Mouse (Mus musculus): ENCODE data around the gene Hist1h4m.
A peak's percentile ranks its signal among the peaks of the same experiment; 100 is the strongest.
"Not testable (repeated sequence)": the region's sequence is repeated elsewhere in the genome, so short reads cannot be mapped to it uniquely, and the experiment has no call there.

Hist1h4m gene

DNA sequence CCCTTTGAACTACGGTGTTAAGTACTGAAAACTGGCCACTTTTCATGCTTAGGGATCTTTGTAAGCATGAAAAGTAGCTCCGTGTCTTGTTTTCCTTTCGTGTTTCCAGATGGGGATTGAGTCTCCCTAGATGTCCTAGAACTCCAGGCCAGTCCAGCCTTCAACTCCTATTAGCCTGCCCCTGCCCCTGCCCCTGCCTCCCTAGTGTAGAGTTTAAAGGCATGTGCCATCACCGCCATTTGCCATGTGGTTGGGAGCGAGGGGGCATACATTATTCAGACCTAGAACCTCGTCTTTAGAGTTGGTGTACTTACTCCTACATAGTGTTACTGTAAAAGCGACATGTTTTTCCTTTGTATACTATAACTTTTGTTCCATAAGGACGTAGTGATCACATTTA lies 472 bp upstream of the Hist1h4m start:
- not testable (repeated sequence) for DNase-seq

DNA sequence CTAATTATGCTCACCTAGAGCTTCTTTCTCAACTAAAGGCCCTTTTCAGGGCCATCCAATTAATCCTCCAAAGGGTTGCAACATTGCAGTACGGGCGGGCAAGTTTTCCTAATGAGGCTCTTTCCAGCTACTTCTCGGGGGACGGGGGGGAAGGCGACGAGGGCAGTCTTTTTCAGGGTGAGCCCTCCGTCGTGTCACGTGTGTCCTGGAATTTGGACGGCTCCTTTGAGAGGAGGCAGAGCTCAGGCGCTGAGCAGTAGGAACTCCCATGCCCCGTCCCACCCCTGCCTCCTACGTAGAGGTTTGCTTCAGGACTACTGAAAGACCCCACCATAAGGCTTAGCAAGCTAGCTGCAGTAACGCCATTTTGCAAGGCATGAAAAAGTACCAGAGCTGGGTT lies 546 bp downstream of the Hist1h4m start:
- DNase-seq: not testable (repeated sequence)

DNA sequence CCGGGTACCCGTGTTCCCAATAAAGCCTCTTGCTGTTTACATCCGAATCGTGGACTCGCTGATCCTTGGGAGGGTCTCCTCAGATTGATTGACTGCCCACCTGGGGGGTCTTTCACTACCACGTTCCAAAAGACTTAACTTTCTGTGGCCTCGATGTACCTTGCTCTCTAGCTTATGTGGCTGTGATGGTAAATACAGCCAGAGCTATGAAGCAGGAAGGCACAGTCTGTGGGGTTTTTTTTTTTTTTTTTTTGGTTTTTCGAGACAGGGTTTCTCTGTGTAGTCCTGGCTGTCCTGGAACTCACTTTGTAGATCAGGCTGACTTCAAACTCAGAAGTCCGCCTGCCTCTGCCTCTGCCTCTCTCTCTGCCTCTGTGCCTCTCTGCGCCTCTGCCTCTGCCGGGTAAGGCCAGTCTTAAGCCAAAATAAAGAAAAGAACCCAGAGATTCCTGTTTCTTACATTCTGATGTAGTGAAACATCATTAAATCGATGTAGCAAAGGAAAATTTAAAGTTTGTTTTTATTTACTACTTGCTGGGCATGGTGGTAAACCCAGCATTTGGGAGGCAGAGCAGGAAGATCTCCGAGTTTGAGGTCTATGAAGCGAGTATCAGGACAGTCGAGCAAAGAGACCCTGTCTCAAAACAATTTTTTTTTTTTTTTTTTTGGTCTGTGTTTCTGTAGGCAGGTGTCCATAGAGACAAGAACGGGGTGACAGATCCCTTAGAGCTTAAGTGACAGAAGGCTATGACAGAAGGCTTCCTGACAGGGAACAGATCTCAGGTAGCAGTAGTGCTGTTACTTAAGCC lies 8.7 kb downstream of the Hist1h4m start:
- DNase-seq: not testable (repeated sequence)

DNA sequence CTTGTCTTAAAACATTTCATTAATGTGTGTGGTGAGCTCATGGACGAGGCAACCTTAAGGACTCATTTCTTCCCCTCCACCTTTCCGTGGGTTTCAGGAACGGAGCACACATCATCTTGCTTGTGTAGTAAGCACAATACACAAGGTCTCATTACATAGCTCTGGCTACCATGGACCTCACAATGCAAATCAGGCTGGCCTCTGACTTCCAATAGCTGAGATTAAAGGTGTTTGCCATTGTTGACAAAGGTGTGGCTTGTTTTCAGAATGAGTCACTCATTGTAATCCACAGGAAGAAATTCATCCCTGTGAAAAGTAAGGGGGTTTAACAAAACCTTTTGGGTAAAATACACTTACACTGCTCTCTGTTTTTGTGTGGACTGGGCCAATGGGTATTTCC lies 17.0 kb downstream of the Hist1h4m start:
- no peak for DNase-seq

GRCm38 (mm10) chr13:21830344-21830743 lies 18.8 kb downstream of the Hist1h4m start:
- no peak for DNase-seq

- DNase-seq: peak in 1 of 2 experiments; percentile 23
Observed at GRCm38 (mm10) chr13:21831418-21832394, 20.2 kb downstream of the Hist1h4m start, which contains the start of gene Hist1h4n. Hist1h4n (minus strand) TSS chr13:21832196.

- DNase-seq: not testable (repeated sequence)
Observed at GRCm38 (mm10) chr13:21833461-21833860, 21.9 kb downstream of the Hist1h4m start, which contains the start of the genes Hist1h2ap and Hist1h2br. Hist1h2ap (minus strand) TSS chr13:21833507. Hist1h2br (plus strand) TSS chr13:21833743.

GRCm38 (mm10) chr13:21840508-21840907 lies 29.0 kb downstream of the Hist1h4m start:
- not testable (repeated sequence) for DNase-seq

DNA sequence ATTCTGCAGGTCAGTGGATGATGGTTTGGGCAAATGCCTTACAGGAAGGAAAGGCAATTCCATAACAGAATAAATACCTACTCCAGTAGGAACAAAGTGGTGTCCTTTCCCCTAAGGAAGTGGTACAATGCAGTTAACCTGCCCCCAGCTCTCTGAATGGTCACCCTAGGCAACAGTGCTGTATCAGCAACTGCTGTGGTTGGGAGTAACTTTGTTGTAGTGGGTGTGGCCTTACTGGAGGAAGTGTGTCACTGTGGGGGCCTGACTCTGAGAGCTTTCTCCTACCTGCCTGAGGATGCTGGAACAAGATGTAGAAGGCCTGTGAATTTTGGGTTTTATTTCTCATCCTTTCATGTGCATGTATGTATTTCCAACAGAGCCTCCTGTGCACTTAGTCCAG lies 34.8 kb downstream of the Hist1h4m start:
- not testable (repeated sequence) for DNase-seq

DNA sequence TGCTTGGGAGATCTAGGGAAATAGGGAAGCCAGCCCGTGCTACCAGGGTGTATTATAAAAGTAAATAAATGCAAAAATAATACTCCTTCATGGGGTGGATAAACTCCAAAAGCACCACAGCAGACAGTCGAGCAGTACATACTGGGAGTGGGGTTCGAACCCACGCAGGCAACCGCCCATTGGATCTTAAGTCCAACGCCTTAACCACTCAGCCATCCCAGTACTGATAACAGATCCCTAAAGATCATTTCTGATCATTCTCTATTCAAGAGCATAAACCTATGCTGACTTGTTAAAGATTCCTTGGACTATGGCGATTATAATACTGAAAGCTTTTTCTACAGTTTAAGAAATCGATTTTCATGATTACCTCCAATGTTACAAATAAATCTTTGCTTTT lies 36.3 kb downstream of the Hist1h4m start:
- no peak for DNase-seq

DNA sequence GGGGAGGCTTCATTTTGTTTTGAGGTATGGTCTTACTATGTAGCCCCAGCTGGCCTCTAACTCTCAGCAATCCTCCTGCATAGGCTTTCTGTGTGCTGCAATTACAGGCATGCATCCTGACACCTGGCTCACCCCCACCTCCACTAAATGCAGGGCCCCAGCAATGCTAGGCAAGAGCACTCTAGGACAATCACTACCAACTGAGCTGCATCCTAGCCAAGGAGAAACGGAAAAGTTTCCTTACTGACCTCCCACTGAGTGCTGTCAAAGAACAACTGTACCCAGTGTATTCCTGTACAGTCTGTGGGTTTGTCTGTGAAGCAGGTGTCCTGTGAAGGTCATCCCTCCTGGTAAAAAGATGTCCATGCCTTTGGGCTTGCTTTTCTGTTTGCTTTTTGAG lies 39.1 kb downstream of the Hist1h4m start:
- not testable (repeated sequence) for DNase-seq

GRCm38 (mm10) chr13:21852215-21852945 lies 40.8 kb downstream of the Hist1h4m start:
- no peak for DNase-seq

DNA sequence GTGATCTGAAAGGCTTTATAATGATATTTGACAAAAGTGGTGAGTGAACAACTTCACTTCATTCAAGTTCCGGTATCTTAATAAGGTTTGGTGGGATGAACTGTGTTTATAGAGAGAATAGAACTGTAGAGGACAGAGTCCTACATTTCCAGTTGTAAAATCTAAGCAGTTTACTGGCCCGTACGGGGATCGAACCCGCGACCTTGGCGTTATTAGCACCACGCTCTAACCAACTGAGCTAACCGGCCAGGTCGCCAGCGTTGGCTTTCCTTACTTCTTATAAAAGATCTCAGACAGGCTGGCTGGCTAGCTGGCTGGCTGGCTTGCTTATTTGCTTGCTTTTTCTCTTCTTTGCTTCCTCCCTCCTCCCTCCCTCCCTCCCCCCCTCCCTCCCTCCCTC lies 43.6 kb downstream of the Hist1h4m start:
- DNase-seq: peak; percentile 61 to 62

DNA sequence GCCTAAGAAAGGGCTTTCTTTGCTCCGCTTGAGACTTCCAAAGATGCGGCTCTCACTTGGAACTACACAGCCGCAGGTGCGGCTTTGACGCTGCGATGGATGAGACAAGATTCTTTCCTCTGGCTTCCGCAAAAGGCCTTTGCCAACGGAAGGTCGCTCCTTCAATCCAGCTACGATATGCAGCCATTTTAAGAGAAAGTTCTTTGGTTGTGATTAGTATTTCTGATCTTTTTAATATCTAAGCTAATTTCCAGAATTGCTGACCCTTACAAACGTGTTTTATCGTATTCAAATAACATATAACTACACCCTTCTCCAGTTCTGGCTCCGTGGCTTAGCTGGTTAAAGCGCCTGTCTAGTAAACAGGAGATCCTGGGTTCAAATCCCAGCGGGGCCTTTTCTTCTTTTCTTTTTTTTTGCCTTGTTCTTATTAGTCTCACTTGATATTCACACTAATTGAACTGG lies 44.2 kb downstream of the Hist1h4m start:
- peak in 1 of 2 experiments; percentile 4 for DNase-seq

GRCm38 (mm10) chr13:21861608-21862007 lies 50.1 kb downstream of the Hist1h4m start:
- no peak for DNase-seq

Data from lung, adult 18-20 months (tissue).